Mouse (Mus musculus) liver, embryonic 14.5 days (tissue): ENCODE measurements around the gene Mansc4. TPM values are rescaled to one million over a fixed set of nuclear protein-coding genes. Genes with fewer than 3 reads are reported as not detected.

Experiments used
- ATAC-seq: fragments of 200-750 bp; cut with Nextera tagmentation; 2 replicates; pipeline ENCODE4 v1.8.0; 2017; ENCODE audit warnings: moderate number of reproducible peaks, mild to moderate bottlenecking, moderate library complexity; ENCODE audit not compliant: insufficient read depth
- DNase-seq, 3 experiments: peaks; one replicate each; pipeline ENCODE4 v3.0.0-alpha.2; 2012 to 2013; ENCODE audit warnings: low read depth in 3 of 3, low spot score in 3 of 3
- H3K27ac ChIP-seq: fragments of 300-500 bp; sonication (generic); 2 replicates; pipeline ENCODE4 v1.5.1; 2014; ENCODE audit warnings: moderate library complexity, mild to moderate bottlenecking, control low read depth, inconsistent platforms
- H3K27me3 ChIP-seq: fragments of 300-500 bp; sonication (generic); 2 replicates; pipeline ENCODE4 v1.6.1; 2014; ENCODE audit warnings: mild to moderate bottlenecking, low read length, moderate library complexity; ENCODE audit not compliant: control insufficient read depth, insufficient read depth
- H3K36me3 ChIP-seq: fragments of 300-500 bp; sonication (generic); replicated peaks from 2 replicates; pipeline ENCODE4 v1.6.1; 2014; ENCODE audit warnings: low read depth; ENCODE audit not compliant: control insufficient read depth, insufficient read depth
- H3K4me1 ChIP-seq, 2 experiments: fragments of 200-500 bp in 1 of 2; fragments of 300-500 bp in 1 of 2; sonication (generic) in 1 of 2; replicated peaks; 2 replicates each; pipeline ENCODE4 v1.6.1; 2012 to 2014; ENCODE audit warnings: antibody characterized with exemption in 1 of 2, inconsistent platforms in 1 of 2, low read length in 1 of 2; ENCODE audit not compliant: control insufficient read depth in 2 of 2, insufficient read depth in 2 of 2
- H3K4me2 ChIP-seq: fragments of 300-500 bp; sonication (generic); 2 replicates; pipeline ENCODE4 v1.6.1; 2014; ENCODE audit warnings: low read depth, mild to moderate bottlenecking, control low read depth, moderate library complexity
- H3K4me3 ChIP-seq, 2 experiments: fragments of 200-500 bp in 1 of 2; fragments of 300-500 bp in 1 of 2; sonication (generic) in 1 of 2; 2 replicates each; pipeline ENCODE4 v1.5.1; 2012 to 2014; ENCODE audit warnings: low read depth in 2 of 2, low read length in 2 of 2, mild to moderate bottlenecking in 2 of 2, control low read depth in 1 of 2, inconsistent platforms in 1 of 2, moderate library complexity in 1 of 2; ENCODE audit not compliant: insufficient read depth in 1 of 2
- H3K9ac ChIP-seq: fragments of 300-500 bp; sonication (generic); replicated peaks from 2 replicates; pipeline ENCODE4 v1.6.1; 2014; ENCODE audit warnings: mild to moderate bottlenecking, control low read depth, moderate library complexity
- H3K9me3 ChIP-seq: fragments of 300-500 bp; sonication (generic); 2 replicates; pipeline ENCODE4 v1.6.1; 2016; ENCODE audit warnings: low read length, mixed read lengths; ENCODE audit not compliant: control insufficient read depth
- CTCF ChIP-seq: IDR thresholded peaks from 2 replicates; pipeline ENCODE4 v1.5.1; 2016; ENCODE audit warnings: antibody characterized with exemption, low read depth, control low read depth
- EP300 ChIP-seq: IDR thresholded peaks from 2 replicates; pipeline ENCODE4 v1.6.1; 2016; ENCODE audit warnings: antibody characterized with exemption, low read depth
- WGBS: fragments of 180-500 bp; shearing (Covaris S2); extraction: QIAGEN DNeasy Blood & Tissue Kit; methylation state at CpG from one replicate; pipeline ENCODE4 v1.1.7; 2014; ENCODE audit not compliant: insufficient replicate concordance; 5-methylcytosine and 5-hydroxymethylcytosine counted together
- polyA plus RNA-seq, 2 experiments: library from polyadenylated mRNA; depleted of rRNA in 1 of 2; stranded (reverse) in 1 of 2; unstranded in 1 of 2; fragments of >200 nt; fragmentation: Nextera tagmentation in 1 of 2; extraction: Ambion mirVana in 1 of 2; gene quantifications; 2 replicates each; pipeline versions ENCODE4 v1.2.1 to v1.2.3; 2012 to 2014

Gene Mansc4
- polyA plus RNA-seq, 2 experiments, result not detected

DNA sequence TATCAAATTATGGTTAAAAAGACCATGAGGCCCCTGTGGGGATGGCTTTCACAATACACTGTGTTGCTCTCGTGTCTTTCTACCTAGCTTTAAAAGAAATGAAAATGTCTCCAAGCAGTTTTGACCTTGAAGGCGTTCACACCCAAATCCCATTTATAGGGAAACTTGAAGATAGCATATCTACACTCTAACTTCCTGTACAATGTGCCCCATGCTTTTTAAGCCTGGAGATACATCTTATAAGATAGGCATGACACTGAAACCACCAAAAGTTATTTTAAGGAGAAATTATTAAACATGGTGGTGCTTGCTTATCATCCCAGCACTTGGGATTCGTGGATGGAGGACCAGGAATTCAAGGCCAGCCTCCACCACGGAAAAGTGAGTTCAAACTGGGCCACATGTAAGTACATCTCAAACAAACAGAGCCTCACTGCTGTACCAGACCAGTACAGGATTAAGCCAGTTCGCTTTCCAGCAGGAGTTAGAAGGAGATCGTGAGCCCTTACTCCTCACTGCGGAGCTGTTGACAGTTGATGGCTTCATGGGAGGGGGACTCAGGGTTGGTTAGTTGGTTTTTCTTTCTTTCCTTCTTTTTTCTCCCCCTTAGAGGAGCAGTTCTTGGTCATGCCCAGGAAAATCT is 1.3 kb downstream of the Mansc4 start:
- WGBS, result 36% methylated on average over 7 of the region's 7 CpGs
- Histone ChIP-seq H3K4me1 (peaks cover 0 to 2% of the 10 kb centered on the region in 2 experiments; a peak in 2 of 4 replicates), H3K27ac (no peak overlapping the region), H3K36me3 (no peaks in the 10 kb centered on the region), H3K9me3 (no peaks in the 10 kb centered on the region), H3K27me3 (peaks cover 5% of the 10 kb centered on the region; the same call in 1 of the 2 replicates), H3K9ac (no peak overlapping the region), H3K4me3 (no peak overlapping the region), H3K4me2 (no peak overlapping the region)
- TF ChIP-seq EP300, result no peak
- TF ChIP-seq CTCF, result no peak
- no peak for DNase-seq
- ATAC-seq, result no peak

DNA sequence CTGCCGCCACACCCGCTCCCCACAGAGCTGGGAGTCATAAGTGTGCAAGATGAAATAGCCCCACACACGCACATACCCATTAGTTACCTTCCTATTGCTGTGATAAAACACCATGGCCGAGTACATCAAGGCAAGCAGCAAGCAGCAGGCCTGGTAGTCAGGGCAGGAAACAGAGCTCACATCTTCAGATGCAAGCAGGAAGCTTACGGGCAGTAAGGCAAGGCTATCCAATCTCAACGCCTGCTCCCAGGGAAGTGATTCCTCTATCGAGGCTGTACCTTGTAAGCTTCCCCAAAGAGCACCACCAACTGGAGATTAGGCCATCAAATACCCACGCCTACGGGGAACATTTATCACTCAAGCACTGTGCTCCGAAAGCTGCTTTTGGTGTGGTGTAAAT is 6.9 kb downstream of the Mansc4 start:
- H3K4me2 ChIP-seq, result no peak overlapping the region
- no peaks in the 10 kb centered on the region for H3K9me3 ChIP-seq
- DNase-seq, result no peak
- 70% methylated on average over 10 of the region's 10 CpGs for WGBS
- TF ChIP-seq EP300 (no peak), CTCF (no peak)
- H3K36me3 ChIP-seq, result no peaks in the 10 kb centered on the region
- no peak overlapping the region for H3K4me3 ChIP-seq
- no peak for ATAC-seq
- H3K27ac ChIP-seq, result no peak overlapping the region
- no peaks in the 10 kb centered on the region for H3K27me3 ChIP-seq
- no peaks in the 10 kb centered on the region for H3K4me1 ChIP-seq
- no peak overlapping the region for H3K9ac ChIP-seq

DNA sequence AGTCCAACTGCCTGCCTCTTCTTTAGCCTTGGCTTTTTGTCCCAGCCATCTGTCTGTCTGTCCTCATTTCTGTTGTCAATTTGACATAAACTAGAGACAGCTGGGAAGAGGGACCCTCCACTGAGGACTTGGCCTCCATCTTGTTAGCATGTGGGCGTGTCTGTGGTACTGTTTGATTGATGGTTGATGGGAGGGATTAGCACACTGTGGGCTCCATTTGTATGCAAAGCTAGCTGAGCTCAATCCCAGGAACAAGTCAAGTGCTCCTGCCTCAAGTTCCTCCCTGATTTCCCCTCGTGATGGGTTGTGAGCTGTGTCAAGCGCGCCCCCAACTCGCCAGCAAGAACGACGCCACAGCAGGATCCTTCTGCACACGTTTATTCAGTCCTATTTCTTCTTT is 10.0 kb downstream of the Mansc4 start:
- Histone ChIP-seq H3K27me3 (no peaks in the 10 kb centered on the region), H3K27ac (no peak overlapping the region), H3K4me1 (no peaks in the 10 kb centered on the region), H3K4me2 (no peak overlapping the region), H3K36me3 (no peaks in the 10 kb centered on the region), H3K9me3 (no peaks in the 10 kb centered on the region), H3K9ac (no peak overlapping the region), H3K4me3 (no peak overlapping the region)
- 80% methylated on average over 8 of the region's 8 CpGs for WGBS
- DNase-seq, result no peak
- no peak for ATAC-seq
- no peak for TF ChIP-seq EP300
- TF ChIP-seq CTCF, result no peak

DNA sequence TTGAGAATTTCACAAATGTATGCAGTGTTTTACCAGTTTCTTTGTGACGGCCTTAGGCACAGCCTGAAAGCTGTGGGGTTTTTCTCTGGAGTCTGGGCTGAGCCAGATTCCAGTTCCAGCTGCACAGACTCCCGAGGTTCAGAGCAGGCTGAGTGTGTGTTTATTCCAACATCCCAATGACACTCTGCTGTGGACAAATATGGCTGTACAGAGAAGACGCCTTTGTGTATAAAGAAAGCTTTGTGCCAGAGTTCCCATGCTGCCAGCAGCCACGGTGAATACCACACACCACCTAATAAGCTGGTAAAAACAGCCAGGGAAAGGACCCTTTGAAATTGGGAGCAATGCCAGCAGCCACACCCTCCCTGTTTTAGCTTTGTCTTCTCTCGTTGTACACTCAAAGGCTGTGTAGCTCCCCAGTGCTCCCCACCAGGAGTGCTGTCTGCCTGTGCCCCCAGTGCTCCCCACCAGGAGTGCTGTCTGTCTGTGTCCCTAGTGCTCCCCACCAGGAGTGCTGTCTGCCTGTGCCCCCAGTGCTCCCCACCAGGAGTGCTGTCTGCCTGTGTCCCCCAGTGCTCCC is 10.9 kb downstream of the Mansc4 start:
- no peak for ATAC-seq
- 69% methylated on average over 5 of the region's 5 CpGs for WGBS

DNA sequence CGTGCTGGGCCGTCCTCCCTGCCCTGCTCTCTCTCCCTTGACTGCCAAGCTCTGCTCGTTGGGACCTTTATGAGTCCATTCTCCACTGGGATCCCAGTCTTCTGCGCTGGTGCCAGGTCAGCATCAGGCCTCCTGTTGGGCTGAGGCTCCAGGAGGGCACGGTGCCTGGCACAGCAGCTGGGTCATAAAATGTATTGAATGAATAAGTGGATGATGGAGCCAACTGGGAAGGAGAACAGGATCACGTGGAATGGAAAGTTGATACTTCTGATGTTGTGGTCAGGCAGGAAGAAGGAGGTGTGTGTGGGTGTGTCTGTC is 21.9 kb downstream of the Mansc4 start:
- ATAC-seq, result no peak
- Histone ChIP-seq H3K9me3 (no peaks in the 10 kb centered on the region), H3K36me3 (peaks cover 7% of the 10 kb centered on the region), H3K4me2 (no peak overlapping the region), H3K27me3 (no peaks in the 10 kb centered on the region), H3K9ac (no peak overlapping the region), H3K27ac (no peak overlapping the region), H3K4me3 (no peak overlapping the region), H3K4me1 (no peaks in the 10 kb centered on the region)
- WGBS, result 87% methylated on average over 6 of the region's 6 CpGs
- TF ChIP-seq EP300 (no peak), CTCF (no peak)
- no peak for DNase-seq

More for the DNA sequence above, 10.9 kb downstream of the Mansc4 start:
- H3K27ac ChIP-seq, result no peak overlapping the region
- H3K4me2 ChIP-seq, result no peak overlapping the region
- no peak overlapping the region for H3K9ac ChIP-seq
- H3K4me3 ChIP-seq, result no peak overlapping the region
- peaks cover 5% of the 10 kb centered on the region; the same call in 1 of the 2 replicates for H3K36me3 ChIP-seq
- H3K9me3 ChIP-seq, result no peaks in the 10 kb centered on the region
- DNase-seq, result no peak
- H3K27me3 ChIP-seq, result no peaks in the 10 kb centered on the region
- TF ChIP-seq EP300 (no peak), CTCF (no peak)
- H3K4me1 ChIP-seq, result no peaks in the 10 kb centered on the region
